Mouse (Mus musculus): ENCODE data around the gene Gpx3. TPM values are rescaled to one million over a fixed set of nuclear protein-coding genes. Genes with fewer than 3 reads are reported as not detected.
A peak's percentile ranks its signal among the peaks of the same experiment; 100 is the strongest.

Gpx3 gene
- total RNA-seq, 2 experiments from 2014 or later = 3.4 to 4.6 TPM

- DNase-seq = no peak
Measured at GRCm38 (mm10) chr11:54912503-54913316, 10.5 kb downstream of the Gpx3 start.

- DNase-seq = no peak
Measured at GRCm38 (mm10) chr11:54913841-54914240, 11.6 kb downstream of the Gpx3 start.

- DNase-seq = no peak
Measured at GRCm38 (mm10) chr11:54917461-54917860, 15.2 kb downstream of the Gpx3 start.

DNA sequence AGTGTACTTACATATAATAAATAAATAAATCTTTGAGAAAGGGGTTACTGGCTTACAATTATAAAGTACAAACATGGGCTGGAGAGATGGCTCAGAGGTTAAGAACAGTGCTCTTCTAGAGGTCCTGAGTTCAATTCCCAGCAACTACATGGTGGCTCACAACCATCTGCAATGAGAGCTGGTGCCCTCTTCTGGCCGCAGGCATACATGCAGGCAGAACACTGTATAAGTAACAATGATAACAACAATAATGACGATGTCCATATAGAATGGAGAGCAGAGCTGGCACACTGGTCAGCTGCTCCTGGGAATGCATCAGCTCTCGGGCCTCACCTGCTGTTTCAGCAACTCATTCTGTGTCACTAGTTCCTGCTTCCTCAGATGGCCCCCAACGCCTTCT lies 16.0 kb downstream of the Gpx3 start:
- DNase-seq = no peak

GRCm38 (mm10) chr11:54920127-54920972 lies 18.1 kb downstream of the Gpx3 start:
- DNase-seq = no peak

DNA sequence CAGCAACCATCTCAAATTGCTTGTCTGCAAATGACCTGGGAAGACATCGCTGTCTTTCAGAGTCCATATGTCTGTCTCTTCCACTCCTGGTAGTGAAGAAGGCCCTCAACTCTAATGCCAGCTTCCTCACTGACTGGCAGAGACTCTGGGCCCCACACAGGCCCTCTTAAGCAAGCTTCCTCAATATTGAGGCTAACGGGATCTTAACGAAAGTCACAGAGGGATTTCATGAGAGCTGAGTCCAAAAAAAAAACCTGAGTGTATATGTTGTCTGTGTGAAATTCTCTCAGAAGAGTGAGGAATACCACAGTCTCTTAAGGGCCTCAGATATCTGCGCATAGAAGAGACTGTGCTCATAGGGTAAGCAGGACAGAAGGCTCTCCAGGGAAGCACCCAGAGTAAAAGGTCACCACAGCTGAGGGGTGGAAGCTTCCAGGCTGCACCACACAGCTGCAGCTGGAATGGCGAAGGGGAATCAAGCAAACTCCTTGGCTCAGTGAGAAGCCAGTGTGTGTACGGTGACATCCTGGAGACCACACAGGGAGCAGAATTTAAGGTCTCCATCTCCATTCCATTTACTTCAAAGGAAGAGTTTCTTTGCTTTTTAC lies 18.8 kb downstream of the Gpx3 start:
- no peak for DNase-seq

- DNase-seq = no peak
Measured at GRCm38 (mm10) chr11:54921798-54922197, 19.5 kb downstream of the Gpx3 start.

DNA sequence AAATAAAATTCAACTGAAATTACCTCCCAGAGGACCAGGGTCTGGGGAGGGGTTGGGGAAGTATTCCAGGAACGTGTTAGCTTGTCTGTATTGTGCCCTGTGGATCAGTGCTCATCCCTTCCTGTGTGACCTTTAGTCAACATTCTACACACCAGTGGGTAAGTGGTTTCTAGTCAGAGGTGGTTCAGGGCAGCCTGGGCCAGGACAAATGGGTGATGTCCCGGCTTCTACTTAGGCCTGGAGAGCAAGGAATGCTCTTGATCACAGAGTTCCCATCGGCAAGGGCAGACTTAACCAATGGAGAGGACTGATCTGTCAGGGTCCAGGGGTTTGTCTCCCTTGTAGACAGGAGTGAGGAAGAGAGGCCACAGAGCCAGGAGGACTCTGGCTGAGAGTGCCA lies 20.2 kb downstream of the Gpx3 start:
- no peak for DNase-seq

DNA sequence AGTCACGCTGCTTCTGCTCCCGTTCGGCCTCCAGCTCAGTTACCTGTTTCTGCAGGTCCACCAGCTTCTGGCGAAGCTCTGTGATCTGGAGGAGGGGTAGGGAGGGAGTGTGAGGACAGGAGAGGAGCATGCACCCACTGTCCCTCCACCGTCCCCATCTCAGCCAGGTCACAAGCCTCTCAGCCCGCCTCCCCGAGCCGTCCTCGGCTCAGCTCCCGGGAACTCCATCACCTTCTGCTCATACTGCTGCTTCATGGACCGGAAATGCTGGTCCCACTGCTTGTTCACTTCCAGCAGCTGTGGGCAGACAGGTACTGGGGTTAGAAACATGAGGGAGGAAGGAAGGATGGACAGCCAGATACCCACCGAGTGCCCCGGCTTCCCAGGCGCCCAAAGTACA lies 21.9 kb downstream of the Gpx3 start:
- DNase-seq = no peak

DNA sequence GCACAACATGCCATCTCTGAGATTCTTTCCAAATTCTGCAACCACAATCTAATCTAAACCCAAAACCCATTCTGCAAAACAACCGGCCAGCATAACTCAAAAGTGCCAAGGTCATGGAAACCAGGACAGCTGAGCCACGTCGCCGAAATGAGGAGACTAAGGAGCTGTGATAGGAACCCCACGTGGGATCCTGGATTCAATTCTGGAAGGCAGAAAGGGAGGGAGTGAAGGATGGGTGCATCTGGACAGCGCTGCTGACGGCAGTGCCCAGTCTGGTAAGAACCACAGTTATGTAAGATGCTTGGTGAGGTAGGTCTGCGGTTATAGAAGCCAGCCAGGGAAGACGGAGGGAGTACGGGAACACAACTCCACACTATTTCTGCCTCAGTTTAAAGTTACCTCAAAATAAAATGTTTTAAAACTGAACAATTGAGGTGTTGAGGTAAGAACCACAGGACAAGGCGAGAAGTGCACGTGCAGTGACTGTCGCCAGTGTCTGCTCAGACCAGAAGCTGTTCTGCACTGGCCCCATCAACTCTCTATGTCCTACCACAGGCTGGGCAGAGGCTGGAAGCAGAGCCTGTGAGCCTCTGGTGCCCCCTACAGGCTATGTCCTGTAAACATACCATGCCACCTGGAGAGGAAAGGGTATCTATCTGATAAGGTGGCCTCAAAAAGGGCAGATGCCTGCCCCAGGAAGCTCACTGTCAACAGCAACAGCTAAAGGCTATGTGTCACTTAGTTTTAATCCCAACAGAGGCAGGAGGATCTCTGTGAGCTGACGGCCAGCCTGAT lies 25.3 kb downstream of the Gpx3 start:
- DNase-seq = peak; percentile 44 to 51

- DNase-seq = no peak
Measured at GRCm38 (mm10) chr11:54928219-54928618, 26.0 kb downstream of the Gpx3 start.

DNA sequence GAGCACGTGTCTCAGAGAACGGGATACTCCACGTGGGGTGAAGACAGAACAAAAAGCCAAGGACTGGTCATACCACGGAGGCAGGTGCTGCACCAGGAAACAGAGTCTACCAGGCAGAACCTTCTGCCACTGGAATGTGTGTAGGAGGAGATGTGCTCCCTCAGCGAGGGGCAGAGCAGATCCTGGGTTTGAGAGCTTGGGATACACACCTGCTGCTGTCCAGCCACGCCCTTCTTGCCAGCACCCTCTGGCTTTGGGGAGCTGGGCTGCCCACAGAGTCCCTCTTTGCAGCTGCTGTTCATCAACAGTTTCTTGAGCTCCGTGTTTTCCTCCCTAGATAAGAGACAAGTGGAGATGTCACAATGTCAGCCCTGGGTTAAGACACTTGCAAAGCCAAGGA lies 26.6 kb downstream of the Gpx3 start:
- no peak for DNase-seq

DNA sequence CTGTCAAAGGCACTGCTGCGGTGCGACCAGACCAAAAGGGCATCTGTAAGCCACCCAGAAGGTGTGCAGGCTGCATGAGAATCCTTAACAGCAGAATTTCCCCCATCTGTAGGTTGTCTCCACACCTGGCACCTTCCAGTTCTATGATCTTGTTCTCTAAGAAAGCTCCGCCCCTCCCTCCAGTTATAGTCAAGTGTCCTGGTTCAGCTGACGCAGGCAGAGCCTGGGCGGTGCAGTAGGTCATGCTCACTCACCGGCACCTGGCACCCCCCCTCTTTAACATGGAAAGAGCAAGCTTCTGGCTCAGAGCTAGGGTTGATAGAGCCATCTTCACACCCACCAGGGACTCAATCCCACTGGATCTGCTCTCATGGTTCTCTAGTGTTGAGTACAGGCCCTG lies 27.0 kb downstream of the Gpx3 start:
- no peak for DNase-seq

DNA sequence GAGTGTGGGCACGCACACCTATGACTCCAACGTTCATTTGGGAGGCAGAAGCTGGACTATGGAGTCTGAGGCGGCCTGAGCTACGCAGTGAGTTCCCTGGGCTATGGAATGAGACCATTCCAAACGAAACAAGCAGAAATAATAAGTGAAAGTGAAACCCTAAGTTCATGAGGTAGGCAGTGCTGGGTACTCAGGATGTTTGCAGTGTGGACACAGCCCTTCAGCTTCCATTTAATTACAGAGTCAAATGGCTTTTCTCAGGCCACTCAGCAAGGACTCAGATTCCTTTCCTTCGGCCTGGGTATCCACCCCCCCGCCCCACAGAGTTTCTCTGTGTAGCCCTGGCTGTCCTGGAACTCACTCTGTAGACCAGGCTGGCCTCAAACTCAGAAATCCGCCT lies 27.5 kb downstream of the Gpx3 start:
- no peak for DNase-seq

GRCm38 (mm10) chr11:54930318-54930979 lies 28.2 kb downstream of the Gpx3 start:
- peak in 1 of 2 experiments; percentile 34 for DNase-seq

GRCm38 (mm10) chr11:54931405-54932093 lies 29.3 kb downstream of the Gpx3 start:
- DNase-seq = peak in 1 of 2 experiments; percentile 30

DNA sequence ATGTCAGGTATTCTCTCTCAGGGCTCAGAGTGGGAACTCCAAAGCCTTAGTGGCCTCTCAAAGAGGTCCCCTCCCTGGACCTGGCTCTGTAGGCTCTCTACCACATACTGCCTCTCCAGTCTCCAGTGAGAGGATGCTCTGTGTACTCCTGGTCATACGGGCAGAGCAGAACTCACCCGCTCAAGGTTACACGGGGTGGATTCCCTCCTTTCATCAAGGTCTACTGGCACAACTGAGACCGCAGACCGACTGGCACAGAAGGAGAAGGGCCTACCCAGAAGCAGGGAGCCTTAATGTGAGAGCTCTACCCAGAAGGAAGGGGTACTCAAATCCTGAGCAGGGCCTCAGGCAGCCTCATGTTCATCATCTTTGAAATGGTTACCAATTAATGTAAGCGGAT lies 30.3 kb downstream of the Gpx3 start:
- DNase-seq = no peak

DNA sequence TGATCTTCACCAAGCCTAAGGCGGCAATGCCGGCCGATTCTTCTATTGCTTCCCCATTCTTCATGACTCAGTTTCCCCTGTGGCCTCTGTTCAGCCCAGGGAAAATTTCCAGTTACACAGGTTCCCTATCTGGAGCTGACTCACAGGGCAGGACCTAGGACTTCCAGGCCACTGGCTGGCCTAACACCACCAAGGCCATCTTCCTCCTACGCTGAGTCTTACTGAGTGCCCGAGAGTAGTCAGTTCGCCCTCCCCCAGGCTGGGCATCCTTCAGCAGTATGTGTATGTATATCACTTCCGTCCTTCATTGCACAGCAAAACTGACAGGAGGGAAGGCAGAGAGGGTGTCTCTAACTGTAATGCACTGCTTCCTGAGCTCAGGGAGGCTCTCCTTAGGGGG lies 31.9 kb downstream of the Gpx3 start:
- DNase-seq = no peak

DNA sequence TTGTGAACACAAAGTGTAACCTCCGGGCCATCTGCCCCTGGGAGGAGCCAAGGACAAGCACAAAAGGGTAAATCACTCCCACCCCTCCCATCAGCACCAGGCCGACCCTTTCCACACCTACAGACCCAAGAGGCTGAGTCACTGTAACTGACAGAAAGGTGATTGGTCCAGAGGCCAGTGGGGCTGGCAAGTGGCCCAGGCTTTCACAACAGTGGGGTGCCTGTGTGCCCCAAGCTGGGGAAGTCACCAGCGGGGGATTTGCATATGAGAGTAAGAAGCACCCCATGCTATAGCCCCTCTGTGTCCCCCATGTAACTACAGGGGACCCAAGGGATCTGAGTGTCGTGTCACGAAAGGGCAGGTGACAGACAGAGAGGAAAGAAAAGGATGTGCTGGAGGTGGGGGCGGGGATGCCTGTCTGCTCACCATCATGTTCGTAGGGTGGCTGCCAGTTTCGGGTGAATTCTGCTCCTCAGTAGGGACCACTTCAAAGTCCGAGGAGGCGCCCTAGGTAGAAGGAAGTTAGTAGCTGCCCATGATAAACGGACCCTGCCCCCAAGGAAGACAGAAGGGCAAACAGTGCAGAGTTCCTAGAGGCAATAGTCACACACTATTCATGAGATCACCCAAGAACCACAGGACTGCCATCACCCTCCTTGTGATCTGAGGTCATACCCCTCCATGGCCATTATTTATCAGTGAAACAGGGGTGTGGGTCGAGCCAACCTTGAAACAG lies 34.0 kb downstream of the Gpx3 start:
- no peak for DNase-seq

DNA sequence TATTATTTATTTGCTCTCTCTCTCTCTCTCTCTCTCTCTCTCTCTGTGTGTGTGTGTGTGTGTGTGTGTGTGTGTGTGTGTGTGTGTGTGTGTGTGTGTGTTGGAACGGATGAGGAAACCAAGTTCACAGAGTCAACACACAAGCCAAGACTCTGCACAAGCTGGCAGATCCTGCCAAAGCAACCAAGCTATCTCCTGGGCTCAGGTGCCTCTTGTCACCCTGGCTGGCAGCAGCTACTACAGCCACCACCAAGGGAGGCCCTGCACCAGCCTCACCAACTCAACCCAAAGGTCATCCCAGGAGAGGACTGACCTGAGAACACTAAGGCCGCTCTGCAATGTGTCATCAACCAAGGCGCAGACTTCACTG lies 34.5 kb downstream of the Gpx3 start:
- no peak for DNase-seq

GRCm38 (mm10) chr11:54939501-54939900 lies 37.2 kb downstream of the Gpx3 start:
- no peak for DNase-seq
